Mouse (Mus musculus): ENCODE measurements at regions not wholly inside any gene's neighbourhood (a gene's known extent, or its start where the extent isn't known, plus 50 kb on each side); places are given as distances from the start of the nearest gene placed in this dataset.

GRCm38 (mm10) chr13:73405720-73406629, 61.0 kb upstream of the Lpcat1 start:
- peak; percentile 34 for DNase-seq (ENCODE audit: low spot score)

DNA sequence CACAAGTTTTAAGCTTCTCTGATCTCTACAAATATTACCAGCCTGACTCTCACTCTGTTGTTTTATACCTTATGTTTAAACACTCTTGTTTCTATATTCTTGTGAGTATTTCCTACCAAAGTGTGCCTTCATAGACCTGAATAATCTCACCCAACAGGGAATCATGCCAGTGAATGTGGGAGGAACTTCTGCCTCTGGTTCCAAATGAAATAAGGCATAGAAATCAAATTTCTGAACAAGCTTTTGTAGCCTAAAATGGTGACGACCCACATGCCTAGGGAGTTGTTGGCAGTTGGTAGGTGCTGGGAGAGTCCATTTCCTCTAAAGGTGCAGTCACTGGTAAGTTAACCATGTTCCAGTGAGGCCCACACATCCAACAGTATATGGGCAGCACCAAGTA, 66.1 kb upstream of the Lpcat1 start:
- DNase-seq (ENCODE audit: low spot score), result no peak

GRCm38 (mm10) chr13:73397033-73397432, 68.7 kb upstream of the Ndufs6 start:
- no peak for DNase-seq (ENCODE audit: low spot score)

DNA sequence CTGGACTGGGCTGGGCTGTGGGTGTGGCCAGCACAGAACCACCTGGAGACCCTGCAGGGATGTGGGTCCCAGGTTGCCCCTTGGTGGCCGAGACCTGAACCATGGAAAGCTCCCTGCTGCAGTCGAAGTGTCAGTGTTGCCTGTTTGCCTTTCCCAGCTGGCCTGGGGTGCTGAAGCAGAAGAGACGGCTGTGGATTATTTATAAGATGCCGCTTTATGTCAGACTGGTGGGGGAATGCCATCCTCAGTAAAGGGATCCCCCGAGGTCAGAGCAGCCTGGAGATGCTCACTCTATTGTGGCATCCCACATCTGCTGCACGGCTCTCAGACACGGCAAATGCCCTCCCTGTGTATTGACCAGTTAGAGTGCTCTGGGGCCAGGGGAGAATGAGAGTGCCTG, 67.5 kb upstream of the Ndufs6 start:
- no peak for DNase-seq (ENCODE audit: low spot score)

GRCm38 (mm10) chr13:73389051-73389450, 60.7 kb upstream of the Ndufs6 start:
- DNase-seq (ENCODE audit: low spot score), result no peak

DNA sequence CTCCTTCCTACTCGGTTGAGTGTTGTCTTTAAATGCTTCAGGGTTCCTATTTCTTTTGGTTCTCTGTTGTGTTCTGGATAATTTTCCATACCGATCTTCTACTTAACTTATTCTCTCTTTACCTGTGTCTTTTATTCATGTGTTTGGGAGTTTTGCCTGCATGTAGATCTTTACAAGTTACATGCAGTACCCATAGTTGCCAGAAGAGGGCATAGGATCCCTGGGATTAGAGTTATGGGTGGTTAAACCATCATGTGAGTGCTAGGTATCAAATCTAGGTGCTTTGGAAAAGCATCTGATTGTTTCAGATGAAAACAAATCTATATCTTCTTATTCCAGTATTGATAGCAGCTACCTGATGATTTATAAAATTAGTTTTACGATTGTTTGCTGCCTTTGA, 55.2 kb upstream of the Ndufs6 start:
- peak; percentile 12 for DNase-seq (ENCODE audit: low spot score)

All from ovary, postnatal 14 days (tissue).